Mouse (Mus musculus) liver, postnatal 0 days (tissue): Measurements from ENCODE around the gene Hist2h2ab.

Experiments
- CTCF ChIP-seq: sonication (generic); IDR thresholded peaks from 2 replicates; pipeline ENCODE4 v1.5.1; 2016; ENCODE audit warnings: antibody characterized with exemption, low read depth
- EP300 ChIP-seq: IDR thresholded peaks from 2 replicates; pipeline ENCODE4 v1.6.1; 2016; ENCODE audit warnings: antibody characterized with exemption, low read depth, mild to moderate bottlenecking

- TF ChIP-seq CTCF = no peak
- TF ChIP-seq EP300 = peak; percentile 79; the same call in 1 of the 2 replicates
Observed at GRCm38 (mm10) chr3:96254683-96255355, 35.2 kb downstream of the Hist2h2ab start.
